Mouse (Mus musculus) embryonic facial prominence, embryonic 13.5 days (tissue): ENCODE measurements around the gene Fam180a. TPM values are rescaled to one million over a fixed set of nuclear protein-coding genes. Genes with fewer than 3 reads are reported as not detected.

Experiments used
- ATAC-seq: fragments of 200-750 bp; cut with Nextera tagmentation; 2 replicates; pipeline ENCODE4 v1.8.0; 2017; ENCODE audit warnings: low read depth; ENCODE audit not compliant: insufficient number of reproducible peaks, insufficient read depth, low FRiP score, low TSS enrichment
- H3K27ac ChIP-seq: fragments of 300-500 bp; sonication (generic); 2 replicates; pipeline ENCODE4 v1.5.1; 2015; ENCODE audit warnings: moderate library complexity, mild to moderate bottlenecking, inconsistent platforms
- H3K27me3 ChIP-seq: fragments of 300-500 bp; sonication (generic); 2 replicates; pipeline ENCODE4 v1.6.1; 2015; ENCODE audit warnings: mild to moderate bottlenecking, inconsistent platforms
- H3K36me3 ChIP-seq: fragments of 300-500 bp; sonication (generic); 2 replicates; pipeline ENCODE4 v1.6.1; 2015; ENCODE audit warnings: mild to moderate bottlenecking, inconsistent platforms
- H3K4me1 ChIP-seq: fragments of 300-500 bp; sonication (generic); 2 replicates; pipeline ENCODE4 v1.6.1; 2015; ENCODE audit warnings: inconsistent platforms
- H3K4me2 ChIP-seq: fragments of 300-500 bp; sonication (generic); 2 replicates; pipeline ENCODE4 v1.6.1; 2015; ENCODE audit warnings: moderate library complexity, mild to moderate bottlenecking, inconsistent platforms
- H3K4me3 ChIP-seq: fragments of 300-500 bp; sonication (generic); 2 replicates; pipeline ENCODE4 v1.5.1; 2015; ENCODE audit warnings: mild to moderate bottlenecking, inconsistent platforms
- H3K9ac ChIP-seq: fragments of 300-500 bp; sonication (generic); 2 replicates; pipeline ENCODE4 v1.6.1; 2015; ENCODE audit warnings: mild to moderate bottlenecking, inconsistent platforms
- H3K9me3 ChIP-seq: fragments of 300-500 bp; sonication (generic); 2 replicates; pipeline ENCODE4 v1.6.1; 2016; ENCODE audit warnings: inconsistent platforms
- WGBS: fragments of 180-500 bp; shearing (Covaris S2); methylation state at CpG from one replicate; pipeline ENCODE4 v1.1.7; 2015; ENCODE audit warnings: mixed read lengths; 5-methylcytosine and 5-hydroxymethylcytosine counted together
- polyA plus RNA-seq: library from polyadenylated mRNA; unstranded; fragments of >200 nt; fragmentation: Nextera tagmentation; extraction: Ambion mirVana; gene quantifications from 2 replicates; pipeline ENCODE4 v1.2.1, GENCODE M21; 2015

Gene Fam180a
- polyA plus RNA-seq, 1 experiment from 2014 or later: 1.5 TPM

DNA sequence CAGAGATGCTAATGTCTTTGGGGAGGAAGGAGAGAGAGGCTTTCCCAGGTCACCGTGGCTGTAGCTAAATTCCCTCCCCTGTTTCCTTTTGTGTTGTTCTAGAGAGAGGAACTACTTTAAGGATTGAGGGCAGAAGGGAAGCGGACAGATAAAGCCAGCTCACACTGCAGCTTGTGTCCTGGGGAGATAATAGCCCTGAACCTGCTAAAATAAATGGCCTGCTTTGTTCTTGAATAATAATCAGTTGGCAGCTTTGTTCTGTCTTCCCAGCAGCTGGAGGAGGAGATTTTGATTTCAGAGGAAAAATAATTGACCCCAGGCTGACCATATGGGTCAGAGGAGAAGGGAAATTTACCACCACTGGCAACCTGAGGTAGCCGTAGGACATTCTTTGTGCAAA, 12.7 kb upstream of the Fam180a start:
- Histone ChIP-seq H3K9me3 (no peaks in the 10 kb centered on the region), H3K9ac (no peak overlapping the region), H3K27ac (no peak overlapping the region), H3K27me3 (no peaks in the 10 kb centered on the region), H3K36me3 (no peaks in the 10 kb centered on the region), H3K4me3 (no peak overlapping the region), H3K4me1 (no peaks in the 10 kb centered on the region), H3K4me2 (no peak overlapping the region)
- no peak for ATAC-seq
- 27% methylated on average over 3 of the region's 3 CpGs for WGBS

DNA sequence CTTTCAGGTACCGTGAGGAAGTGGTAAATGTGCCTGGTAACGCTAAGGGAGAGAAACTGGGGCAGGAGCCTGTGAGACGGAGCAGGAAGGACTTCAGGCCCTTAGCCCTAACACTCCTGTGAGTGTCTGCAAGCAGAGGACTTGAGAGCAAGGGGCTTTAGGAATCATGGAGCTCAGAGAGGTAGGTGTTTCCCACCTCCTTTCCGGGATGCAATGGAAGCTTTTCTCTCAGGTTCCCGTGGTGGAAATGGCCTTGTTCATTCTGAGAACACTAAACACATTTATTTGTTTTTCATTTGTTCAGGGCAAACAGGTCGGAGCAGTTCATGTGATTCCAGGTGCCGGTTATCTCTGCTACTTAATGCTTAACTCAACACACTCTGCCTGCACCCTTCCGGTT, 11.9 kb upstream of the Fam180a start:
- H3K9ac ChIP-seq: no peak overlapping the region
- H3K4me3 ChIP-seq: no peak overlapping the region
- WGBS: 76% methylated on average over 8 of the region's 8 CpGs
- no peaks in the 10 kb centered on the region for H3K9me3 ChIP-seq
- H3K36me3 ChIP-seq: no peaks in the 10 kb centered on the region
- no peaks in the 10 kb centered on the region for H3K27me3 ChIP-seq
- no peak for ATAC-seq
- no peak overlapping the region for H3K4me2 ChIP-seq
- H3K27ac ChIP-seq: no peak overlapping the region
- no peaks in the 10 kb centered on the region for H3K4me1 ChIP-seq

GRCm38 (mm10) chr6:35335452-35335851, 9.5 kb upstream of the Fam180a start:
- no peak overlapping the region for H3K4me3 ChIP-seq
- ATAC-seq: no peak
- 76% methylated on average over 5 of the region's 5 CpGs for WGBS

DNA sequence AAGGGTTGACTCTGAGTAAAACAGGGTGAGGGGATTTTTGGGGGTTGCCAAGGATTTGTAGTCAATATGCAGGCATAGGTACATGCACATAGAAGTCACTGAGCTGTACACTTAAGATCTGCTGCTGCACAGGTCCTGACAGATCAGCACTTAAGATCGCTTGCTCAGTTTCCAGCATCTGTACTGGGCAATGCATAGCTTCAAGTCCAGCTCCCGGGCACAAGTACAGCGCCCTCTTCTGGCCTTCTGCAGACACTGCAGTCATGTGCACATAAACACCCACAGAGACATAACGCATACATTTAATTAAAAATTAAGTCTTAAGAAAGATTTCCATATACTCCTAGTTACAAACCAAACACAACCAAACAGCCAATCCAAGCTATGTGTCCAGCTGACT, 8.3 kb upstream of the Fam180a start:
- H3K4me2 ChIP-seq: no peak overlapping the region
- H3K27me3 ChIP-seq: no peaks in the 10 kb centered on the region
- no peak overlapping the region for H3K9ac ChIP-seq
- H3K4me1 ChIP-seq: peaks cover 6% of the 10 kb centered on the region; the same call in 1 of the 2 replicates
- 73% methylated on average over 4 of the region's 4 CpGs for WGBS
- H3K27ac ChIP-seq: no peak overlapping the region
- ATAC-seq: no peak
- H3K4me3 ChIP-seq: no peak overlapping the region
- H3K9me3 ChIP-seq: no peaks in the 10 kb centered on the region
- H3K36me3 ChIP-seq: no peaks in the 10 kb centered on the region

More at GRCm38 (mm10) chr6:35335452-35335851, 9.5 kb upstream of the Fam180a start:
- no peak overlapping the region for H3K9ac ChIP-seq
- peaks cover 5% of the 10 kb centered on the region; the same call in 1 of the 2 replicates for H3K4me1 ChIP-seq
- H3K27ac ChIP-seq: no peak overlapping the region
- H3K9me3 ChIP-seq: no peaks in the 10 kb centered on the region
- no peak overlapping the region for H3K4me2 ChIP-seq
- no peaks in the 10 kb centered on the region for H3K36me3 ChIP-seq
- no peaks in the 10 kb centered on the region for H3K27me3 ChIP-seq

DNA sequence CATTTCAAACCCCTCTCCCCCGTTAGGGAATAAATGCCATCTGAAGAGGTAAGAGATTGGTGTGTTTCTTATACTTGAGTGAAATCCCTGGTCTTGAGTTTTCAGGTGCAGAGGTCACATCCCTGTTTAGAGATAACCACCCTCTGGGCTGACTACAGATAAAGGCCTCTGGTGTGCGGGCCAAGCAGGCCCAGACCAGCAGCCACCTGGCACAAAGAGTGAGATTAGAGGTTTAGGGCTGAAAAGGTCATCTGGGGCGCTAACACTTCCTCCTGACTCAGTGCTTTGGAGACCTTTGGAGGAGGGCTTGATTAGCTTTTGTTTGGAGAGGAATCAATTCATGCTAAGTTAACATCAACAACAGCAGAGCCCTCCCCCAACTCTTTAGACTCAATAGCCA, 7.7 kb upstream of the Fam180a start:
- no peak overlapping the region for H3K4me2 ChIP-seq

DNA sequence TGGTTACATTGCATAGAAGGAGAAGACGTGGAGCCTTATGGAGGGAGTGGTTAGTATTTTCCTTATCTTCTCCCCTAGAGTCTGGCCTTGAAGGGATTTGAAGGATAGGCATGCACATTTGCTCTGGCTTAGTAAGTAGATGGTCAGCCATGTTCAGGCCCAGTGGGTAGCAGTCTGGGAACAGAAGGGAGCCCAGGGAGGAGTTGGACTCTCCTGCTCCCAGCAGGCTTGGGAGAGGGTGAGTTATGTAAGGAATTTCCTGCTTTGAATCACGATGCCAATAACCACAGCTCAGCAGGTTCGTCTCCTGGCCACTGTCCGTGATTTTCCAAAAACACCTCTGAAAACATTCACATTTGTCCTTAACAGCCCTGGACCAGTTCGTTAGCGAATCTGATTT, 4.9 kb upstream of the Fam180a start:
- Histone ChIP-seq H3K27ac (no peak overlapping the region), H3K36me3 (no peaks in the 10 kb centered on the region), H3K4me3 (no peak overlapping the region), H3K4me2 (no peak overlapping the region), H3K27me3 (no peaks in the 10 kb centered on the region), H3K9me3 (no peaks in the 10 kb centered on the region), H3K4me1 (peaks cover 22% of the 10 kb centered on the region), H3K9ac (no peak overlapping the region)
- no peak for ATAC-seq
- 49% methylated on average over 6 of the region's 6 CpGs for WGBS

More for the DNA sequence above, 7.7 kb upstream of the Fam180a start:
- ATAC-seq: no peak
- Histone ChIP-seq H3K27me3 (no peaks in the 10 kb centered on the region), H3K4me3 (no peak overlapping the region), H3K27ac (no peak overlapping the region), H3K4me1 (peaks cover 6% of the 10 kb centered on the region; the same call in 1 of the 2 replicates), H3K9me3 (no peaks in the 10 kb centered on the region), H3K9ac (no peak overlapping the region), H3K36me3 (no peaks in the 10 kb centered on the region)
- 38% methylated on average over 3 of the region's 3 CpGs for WGBS

DNA sequence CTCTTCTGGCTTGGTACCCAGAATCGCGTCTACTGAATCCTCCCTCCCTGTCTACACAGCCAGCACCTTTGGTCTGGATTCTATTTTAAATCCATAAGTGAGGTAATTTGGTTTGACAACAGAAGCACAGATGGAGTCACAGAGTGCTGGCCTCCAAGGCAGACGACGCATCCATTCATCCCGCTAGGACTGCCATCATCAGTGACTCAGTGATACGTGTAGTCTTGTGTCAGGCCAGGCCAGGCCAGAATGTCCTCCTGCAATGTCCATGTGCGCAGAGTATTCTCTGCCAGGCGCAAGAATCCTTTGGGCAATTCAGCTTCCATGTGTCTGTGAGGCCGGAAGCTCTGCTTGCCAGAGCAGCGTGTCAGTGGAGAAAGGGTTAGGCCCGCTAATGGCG, 4.0 kb upstream of the Fam180a start:
- no peak overlapping the region for H3K4me2 ChIP-seq
- H3K27ac ChIP-seq: no peak overlapping the region
- H3K9ac ChIP-seq: no peak overlapping the region
- H3K4me3 ChIP-seq: no peak overlapping the region
- no peaks in the 10 kb centered on the region for H3K36me3 ChIP-seq
- H3K4me1 ChIP-seq: peaks cover 29% of the 10 kb centered on the region
- 93% methylated on average over 12 of the region's 12 CpGs for WGBS
- no peaks in the 10 kb centered on the region for H3K27me3 ChIP-seq
- no peaks in the 10 kb centered on the region for H3K9me3 ChIP-seq
- ATAC-seq: no peak

DNA sequence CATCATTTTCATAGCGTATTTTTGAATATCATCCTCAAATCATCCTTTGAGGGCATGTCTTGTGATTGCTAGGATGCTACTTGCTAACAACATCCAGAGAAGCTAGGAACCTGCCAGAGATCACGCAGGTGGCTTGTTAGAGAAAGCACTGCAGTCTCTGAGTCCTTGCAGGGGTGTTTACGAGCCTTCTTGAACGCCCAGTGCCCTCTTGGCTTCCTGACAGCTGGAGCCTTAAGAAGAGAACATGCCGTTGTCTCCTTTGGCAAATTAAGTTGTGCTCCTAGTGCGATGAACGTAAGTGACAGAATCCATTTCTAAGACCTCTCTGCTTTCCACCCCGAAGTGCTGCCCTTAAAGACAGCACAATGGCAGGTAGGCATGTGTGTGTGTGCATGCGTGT, 1.6 kb downstream of the Fam180a start:
- Histone ChIP-seq H3K9me3 (no peaks in the 10 kb centered on the region), H3K27me3 (no peaks in the 10 kb centered on the region), H3K27ac (no peak overlapping the region), H3K4me1 (peaks cover 27% of the 10 kb centered on the region), H3K9ac (no peak overlapping the region), H3K36me3 (no peaks in the 10 kb centered on the region), H3K4me2 (no peak overlapping the region), H3K4me3 (no peak overlapping the region)
- ATAC-seq: no peak
- 82% methylated on average over 9 of the region's 9 CpGs for WGBS

GRCm38 (mm10) chr6:35323046-35323445, 2.9 kb downstream of the Fam180a start:
- H3K27ac ChIP-seq: no peak overlapping the region
- H3K9ac ChIP-seq: no peak overlapping the region
- no peaks in the 10 kb centered on the region for H3K27me3 ChIP-seq
- H3K4me1 ChIP-seq: peaks cover 27% of the 10 kb centered on the region
- no peak for ATAC-seq
- no peaks in the 10 kb centered on the region for H3K36me3 ChIP-seq
- WGBS: 59% methylated on average over 1 of the region's 1 CpGs
- no peak overlapping the region for H3K4me3 ChIP-seq
- no peaks in the 10 kb centered on the region for H3K9me3 ChIP-seq
- no peak overlapping the region for H3K4me2 ChIP-seq

DNA sequence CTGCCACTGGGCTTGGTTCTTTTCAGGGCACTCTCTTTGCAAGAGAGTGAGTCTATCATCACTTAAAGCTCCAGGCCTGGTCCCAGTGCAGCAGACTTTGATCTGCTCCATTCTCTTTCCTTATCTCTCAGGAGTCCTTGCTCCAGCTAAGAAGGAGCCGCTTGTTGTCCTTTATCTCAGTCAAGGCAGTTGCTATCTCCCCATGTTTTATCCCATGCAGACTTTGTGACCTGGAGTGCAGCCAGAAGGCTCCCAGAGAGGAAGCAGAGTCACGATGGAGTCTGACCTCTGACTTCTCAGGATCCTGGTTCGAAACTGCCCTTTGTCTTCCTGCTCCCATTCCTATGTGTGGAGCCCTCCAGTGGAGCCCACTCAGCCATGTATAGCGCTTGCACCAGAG, 4.8 kb downstream of the Fam180a start:
- no peak for ATAC-seq
- H3K27me3 ChIP-seq: no peaks in the 10 kb centered on the region
- H3K4me2 ChIP-seq: no peak overlapping the region
- no peak overlapping the region for H3K9ac ChIP-seq
- no peaks in the 10 kb centered on the region for H3K9me3 ChIP-seq
- no peaks in the 10 kb centered on the region for H3K36me3 ChIP-seq
- WGBS: 76% methylated on average over 4 of the region's 4 CpGs
- peaks cover 15% of the 10 kb centered on the region for H3K4me1 ChIP-seq
- H3K27ac ChIP-seq: no peak overlapping the region
- H3K4me3 ChIP-seq: no peak overlapping the region

DNA sequence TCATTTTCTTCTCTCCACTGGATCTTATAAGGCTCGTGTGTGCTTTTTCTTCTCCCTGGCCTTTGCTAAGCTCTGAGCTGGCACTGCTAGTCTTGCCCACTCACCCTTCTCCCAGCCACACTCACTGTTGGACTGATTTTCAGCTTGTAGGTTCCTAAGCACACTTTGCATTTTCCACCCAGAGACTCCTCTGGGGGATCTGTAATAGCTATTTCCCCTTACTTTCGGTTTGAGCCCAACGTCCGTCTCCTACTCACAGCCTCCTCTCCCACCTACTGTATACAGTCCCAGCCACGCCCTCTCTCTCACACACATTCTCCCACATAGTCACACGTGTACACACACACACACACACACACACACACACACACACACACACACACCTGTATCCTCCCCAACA, 6.1 kb downstream of the Fam180a start:
- H3K4me3 ChIP-seq: no peak overlapping the region
- H3K27ac ChIP-seq: no peak overlapping the region
- no peak overlapping the region for H3K9ac ChIP-seq
- H3K36me3 ChIP-seq: no peaks in the 10 kb centered on the region
- WGBS: 74% methylated on average over 6 of the region's 6 CpGs
- ATAC-seq: no peak
- no peaks in the 10 kb centered on the region for H3K27me3 ChIP-seq
- H3K4me1 ChIP-seq: peaks cover 4% of the 10 kb centered on the region; the same call in 1 of the 2 replicates
- H3K4me2 ChIP-seq: no peak overlapping the region
- no peaks in the 10 kb centered on the region for H3K9me3 ChIP-seq

GRCm38 (mm10) chr6:35313520-35313919, 12.4 kb downstream of the Fam180a start:
- H3K27me3 ChIP-seq: no peaks in the 10 kb centered on the region
- H3K4me3 ChIP-seq: no peak overlapping the region
- H3K9ac ChIP-seq: no peak overlapping the region
- 90% methylated on average over 8 of the region's 8 CpGs for WGBS
- H3K9me3 ChIP-seq: no peaks in the 10 kb centered on the region
- H3K4me2 ChIP-seq: no peak overlapping the region
- ATAC-seq: no peak
- H3K27ac ChIP-seq: no peak overlapping the region
- no peaks in the 10 kb centered on the region for H3K36me3 ChIP-seq
- H3K4me1 ChIP-seq: no peaks in the 10 kb centered on the region

DNA sequence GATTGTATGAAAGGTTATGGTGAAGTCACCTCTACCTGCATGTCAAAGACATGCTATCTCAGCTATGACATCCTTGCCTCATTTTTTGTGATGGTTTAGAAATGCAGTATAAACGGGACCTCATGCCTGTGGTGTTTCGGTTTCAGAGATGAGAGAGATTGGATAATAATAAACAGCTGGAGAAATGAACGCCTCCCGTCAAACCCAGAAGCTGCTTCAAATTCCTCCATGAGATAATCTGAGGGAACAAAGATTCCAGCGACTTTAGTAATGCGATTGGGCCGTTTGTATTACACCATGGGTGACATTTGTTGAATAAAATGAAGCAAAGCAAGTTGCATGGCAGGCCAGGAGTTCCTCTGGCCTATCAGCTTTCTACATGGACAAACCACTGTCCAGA, 16.5 kb downstream of the Fam180a start:
- H3K4me1 ChIP-seq: no peaks in the 10 kb centered on the region
- no peak overlapping the region for H3K9ac ChIP-seq
- H3K9me3 ChIP-seq: no peaks in the 10 kb centered on the region
- no peak for ATAC-seq
- H3K27me3 ChIP-seq: no peaks in the 10 kb centered on the region
- no peak overlapping the region for H3K27ac ChIP-seq
- no peaks in the 10 kb centered on the region for H3K36me3 ChIP-seq
- 23% methylated on average over 7 of the region's 7 CpGs for WGBS
- H3K4me3 ChIP-seq: no peak overlapping the region
- no peak overlapping the region for H3K4me2 ChIP-seq
